Mouse (Mus musculus) urinary bladder, postnatal 4 days (tissue): ENCODE measurements around the gene Pcbp4.

Experiments
- DNase-seq, 2 experiments: peaks; one replicate each; pipeline ENCODE4 v3.0.0; 2021 to 2022; ENCODE audit warnings: low spot score in 2 of 2

The Pcbp4 gene

GRCm38 (mm10) chr9:106453271-106454070, at the start of gene Pcbp4:
Pcbp4 (plus strand) TSS chr9:106453291.
- peak in 1 of 2 experiments; percentile 58 for DNase-seq

DNA sequence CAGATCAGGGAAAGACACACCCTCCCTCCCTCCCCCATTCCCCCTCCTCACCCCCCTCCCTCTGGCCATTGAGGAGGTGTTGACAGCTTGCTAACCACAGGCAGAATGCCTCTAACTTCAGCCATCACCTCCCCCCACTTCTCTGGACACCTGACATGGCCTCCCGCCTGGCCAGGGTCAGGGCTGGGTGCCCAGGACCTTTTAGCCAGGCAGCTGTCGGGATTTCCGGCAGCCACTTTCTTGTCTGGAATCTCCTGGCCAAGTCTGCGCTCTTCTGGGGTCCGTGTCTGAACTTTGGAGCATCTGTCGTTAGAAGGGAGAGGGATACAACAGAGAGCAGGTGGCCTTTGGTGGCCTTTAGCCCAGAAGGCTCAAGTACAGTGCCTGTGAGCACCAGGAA, 47.8 kb upstream of the Pcbp4 start:
- DNase-seq, result no peak

- no peak for DNase-seq
These were observed 46.5 kb upstream of the Pcbp4 start for GRCm38 (mm10) chr9:106406443-106407078.

DNA sequence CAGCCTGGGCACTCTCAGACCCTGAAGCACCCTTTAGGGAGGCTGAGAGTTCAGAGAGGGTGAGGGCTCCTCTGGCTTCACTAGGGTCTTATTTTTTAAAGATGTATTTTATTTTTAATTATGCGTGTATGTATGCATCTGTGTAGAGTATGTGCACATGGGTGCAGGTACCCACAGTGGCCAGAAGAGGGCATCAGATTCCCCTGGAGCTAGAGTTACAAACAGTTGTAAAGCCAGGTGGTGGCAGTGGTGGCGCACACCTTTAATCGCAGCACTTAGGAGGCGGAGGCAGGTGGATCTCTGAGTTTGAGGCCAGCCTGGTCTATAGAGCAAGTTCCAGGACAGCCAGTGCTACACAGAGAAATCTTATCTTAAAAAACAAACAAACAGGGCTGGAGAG, 44.0 kb upstream of the Pcbp4 start:
- no peak for DNase-seq

GRCm38 (mm10) chr9:106410086-106410650, 42.9 kb upstream of the Pcbp4 start:
- no peak for DNase-seq

GRCm38 (mm10) chr9:106411091-106411594, 41.9 kb upstream of the Pcbp4 start:
- DNase-seq, result no peak

DNA sequence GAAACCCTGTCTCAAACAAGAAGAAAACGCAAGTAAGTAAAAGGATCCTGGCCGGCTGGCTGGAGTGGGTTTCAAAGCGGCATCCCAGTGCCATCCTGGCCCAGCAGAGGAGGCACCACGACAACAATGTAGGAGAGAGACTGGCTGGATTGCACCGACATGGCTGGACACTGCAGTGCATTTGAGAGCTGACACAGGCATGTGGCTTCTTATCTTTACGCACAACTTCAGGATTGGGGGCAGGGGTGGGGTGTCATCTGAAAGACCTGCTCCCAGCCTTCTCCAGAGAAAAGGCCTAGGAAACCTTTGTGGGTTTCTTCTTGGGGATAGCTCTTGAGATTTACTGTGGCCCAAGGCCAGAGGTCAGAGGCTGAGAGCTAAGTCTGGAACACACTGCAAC, 41.4 kb upstream of the Pcbp4 start:
- no peak for DNase-seq

- no peak for DNase-seq
These were observed 40.9 kb upstream of the Pcbp4 start for GRCm38 (mm10) chr9:106412210-106412609.

GRCm38 (mm10) chr9:106413606-106414005, 39.5 kb upstream of the Pcbp4 start:
- DNase-seq, result no peak

DNA sequence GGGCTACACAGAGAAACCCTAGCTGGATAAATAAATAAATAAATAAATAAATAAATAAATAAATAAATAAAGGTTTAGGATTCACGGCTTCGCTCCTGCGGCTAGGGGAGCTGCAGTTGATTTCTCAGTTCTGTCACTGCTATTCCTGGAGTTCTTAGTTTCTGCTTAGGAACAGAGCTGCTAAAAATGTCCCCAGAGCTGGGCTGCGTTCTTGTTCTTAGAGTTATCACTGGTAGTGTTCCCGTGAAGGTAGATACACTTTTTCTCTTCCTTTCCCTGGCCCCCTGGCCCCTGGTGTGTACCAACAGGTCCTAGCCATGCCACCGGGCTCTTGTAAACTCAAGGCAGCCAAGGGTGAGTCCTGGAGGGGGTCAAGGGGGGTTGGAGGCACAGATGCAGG, 36.3 kb upstream of the Pcbp4 start:
- DNase-seq, result no peak

- DNase-seq, result peak; percentile 77 to 90
These were observed 35.1 kb upstream of the Pcbp4 start for GRCm38 (mm10) chr9:106417841-106418625.

GRCm38 (mm10) chr9:106420608-106421007, 32.5 kb upstream of the Pcbp4 start:
- no peak for DNase-seq

DNA sequence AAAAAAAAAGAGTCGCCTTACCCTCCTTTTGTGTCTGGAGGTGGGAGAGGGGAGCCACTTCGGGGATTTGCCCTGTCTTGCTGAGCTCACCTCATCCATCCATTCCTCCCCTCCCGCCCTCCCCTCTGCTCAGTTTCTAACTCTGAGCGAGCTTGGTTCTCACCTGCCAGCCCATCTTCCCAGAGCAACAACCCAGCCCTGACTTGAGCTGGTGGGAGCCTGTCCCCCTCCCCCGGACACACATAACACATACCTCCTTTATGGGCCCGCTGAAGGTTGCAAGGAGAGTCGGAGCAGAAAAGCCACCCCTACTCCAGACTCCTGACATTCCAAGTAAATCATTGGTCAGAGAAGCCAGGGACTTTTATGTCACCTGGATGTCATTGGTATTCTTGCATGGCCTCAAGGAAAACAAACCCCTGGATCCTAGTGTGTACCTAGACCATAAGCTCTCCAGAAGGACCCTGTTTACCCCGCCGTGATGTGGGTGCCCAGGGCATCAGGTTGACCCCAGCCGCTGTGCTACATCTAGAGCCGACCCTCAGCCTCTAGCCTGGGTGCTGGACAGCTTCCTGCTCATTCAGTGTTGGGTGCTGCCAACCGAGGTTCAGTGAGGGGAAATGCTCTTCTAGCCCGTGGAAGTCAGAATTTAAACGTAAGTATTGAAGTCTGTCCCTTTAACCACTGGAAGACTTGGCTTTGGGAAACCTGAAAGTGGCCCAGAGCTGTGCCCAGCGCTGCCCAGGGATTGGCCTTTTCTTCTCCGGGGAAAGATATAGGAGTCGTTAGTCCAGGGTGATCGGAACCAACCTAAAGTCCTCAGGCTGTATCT, 31.8 kb upstream of the Pcbp4 start:
- DNase-seq, result no peak

GRCm38 (mm10) chr9:106421865-106422160, 31.3 kb upstream of the Pcbp4 start:
- peak; percentile 74 to 82 for DNase-seq

DNA sequence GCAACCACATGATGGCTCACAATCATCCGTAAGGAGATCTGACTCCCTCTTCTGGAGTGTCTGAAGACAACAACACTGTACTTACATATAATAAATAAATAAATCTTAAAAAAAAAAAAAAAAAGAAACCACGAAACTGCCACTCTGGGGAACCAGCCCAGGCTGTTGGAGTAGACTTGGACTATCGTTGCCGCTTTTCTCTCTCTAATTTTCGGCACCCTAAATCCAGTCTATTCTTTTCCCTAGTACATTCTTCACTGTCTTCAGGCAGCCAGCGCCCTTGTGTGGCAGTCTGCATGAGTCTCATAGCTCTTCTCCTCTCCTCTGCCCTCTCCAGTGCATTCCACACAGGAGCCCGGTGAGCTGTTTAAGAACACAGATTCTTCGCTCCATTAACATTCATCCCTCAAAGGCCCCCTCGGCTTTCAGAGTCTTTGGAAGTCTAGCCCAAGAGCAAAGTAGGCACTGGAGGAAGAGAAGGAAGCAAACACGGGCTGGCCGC, 24.3 kb upstream of the Pcbp4 start:
- no peak for DNase-seq

GRCm38 (mm10) chr9:106429221-106430014, 23.7 kb upstream of the Pcbp4 start, which contains the start of gene Rpl29:
Rpl29 (plus strand) TSS chr9:106429454.
- DNase-seq, result peak; percentile 93 to 94

DNA sequence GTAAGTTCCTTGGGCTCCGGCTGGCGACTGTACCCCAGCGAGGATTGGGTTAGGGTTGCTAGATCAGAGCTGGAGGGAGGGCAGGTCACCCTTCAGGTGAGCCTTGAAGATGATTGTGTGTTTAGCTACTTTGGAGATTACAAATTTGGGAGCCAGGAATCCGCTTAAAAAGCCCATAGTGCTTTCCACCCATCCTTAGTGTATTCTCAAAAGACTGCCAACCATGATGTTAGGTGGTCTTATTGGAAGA, 23.2 kb upstream of the Pcbp4 start:
- DNase-seq, result no peak

DNA sequence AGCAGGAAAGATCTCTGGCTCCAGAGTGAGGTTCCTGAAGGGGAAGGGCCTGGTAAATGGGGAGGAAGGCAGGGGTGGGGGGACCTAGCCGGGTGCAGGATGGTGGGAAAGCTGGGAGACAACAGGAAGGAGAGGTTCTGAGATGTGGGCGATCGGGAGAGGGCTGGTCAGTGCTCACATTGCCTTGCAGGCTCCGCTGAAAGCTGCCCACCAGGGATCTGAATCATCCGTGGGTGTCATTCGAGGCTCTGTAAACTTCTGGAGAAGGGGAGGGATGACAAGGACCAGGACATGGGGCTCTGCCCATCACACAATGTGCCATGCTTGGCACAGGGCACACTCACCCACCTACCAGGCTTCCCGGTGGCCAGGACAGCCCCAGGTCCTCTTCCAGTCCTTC, 19.7 kb upstream of the Pcbp4 start:
- DNase-seq, result no peak

DNA sequence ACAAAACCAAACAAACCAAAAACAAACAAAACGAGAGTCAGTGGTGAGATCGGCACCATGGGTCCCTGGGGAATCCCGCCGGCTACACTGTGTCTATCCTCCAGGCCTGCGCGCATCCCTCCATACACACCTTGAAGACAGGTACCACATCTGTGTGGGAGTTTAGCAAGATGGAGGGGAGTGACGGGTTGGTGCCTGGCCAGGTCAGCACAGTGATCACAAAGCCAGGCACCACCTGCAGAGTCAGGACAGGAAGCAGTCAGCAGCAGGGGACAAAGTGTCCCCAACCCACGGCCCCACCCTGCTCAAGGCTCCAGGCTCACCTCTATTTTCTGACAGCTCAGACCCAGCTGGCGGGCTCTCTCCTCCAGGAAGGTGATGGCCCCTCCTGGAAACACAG, 16.5 kb upstream of the Pcbp4 start:
- no peak for DNase-seq

GRCm38 (mm10) chr9:106442680-106443079, 10.4 kb upstream of the Pcbp4 start:
- DNase-seq, result no peak

- no peak for DNase-seq
These were observed 8.3 kb upstream of the Pcbp4 start for GRCm38 (mm10) chr9:106444836-106445235.
